9 mouse cellular contexts compared by ENCODE assay signal in genomic region chr8:87830200-87830599, GRCm38 (mm10).
A peak's percentile ranks its signal among the peaks of the same experiment; 100 is the strongest.
DNase-seq lines count a peak whose midpoint lies in the region; ATAC-seq and TF ChIP-seq lines count a peak whose summit lies in the region.
"Had no signal": no experiment of that assay in that cellular context is flagged by ENCODE, and none has a peak within 500 bp of the region (broad histone marks: within the 10 kb centered on the region; RNA-seq: fewer than 3 reads in every experiment).

No protein-coding gene starts in this region.

- H3K9me3 ChIP-seq in E14TG2a.4 (ENCODE audit: low read length): no peaks in the 10 kb centered on the region
- H3K9me3 ChIP-seq in forebrain, postnatal 0 days (ENCODE audit: low read length): no peaks in the 10 kb centered on the region
- H3K9me3 ChIP-seq: embryonic facial prominence, embryonic 15.5 days had no signal

- peaks cover 62% of the 10 kb centered on the region for H3K4me1 ChIP-seq in E14TG2a.4 (replicated peaks; ENCODE audit: low read depth, low read length)
- H3K4me1 ChIP-seq in forebrain, postnatal 0 days (ENCODE audit: insufficient read depth): peaks cover 19% of the 10 kb centered on the region

- peak; percentile 56 to 79 for DNase-seq in cerebellum, postnatal 14 days
- no peak for DNase-seq in cerebellum, adult 9-11 months
- DNase-seq in layer of hippocampus, postnatal 10 days (ENCODE audit: low spot score in 2 of 2): peak; percentile 44 to 46
- no peak for DNase-seq in layer of hippocampus, adult 11-12 months (ENCODE audit: low spot score)
- DNase-seq in forebrain, postnatal 0 days: no peak

- peaks cover 7% of the 10 kb centered on the region; the same call in 1 of the 2 replicates for H3K36me3 ChIP-seq in E14TG2a.4 (ENCODE audit: insufficient read depth, low read length)
- H3K36me3 ChIP-seq in forebrain, postnatal 0 days (ENCODE audit: insufficient read depth): no peaks in the 10 kb centered on the region
- H3K36me3 ChIP-seq: embryonic facial prominence, embryonic 15.5 days had no signal

- WGBS in forebrain, postnatal 0 days: 16% methylated on average over 6 of the region's 6 CpGs

- H3K27ac ChIP-seq in forebrain, postnatal 0 days (ENCODE audit: low read depth, low read length): no peak overlapping the region
- H3K27ac ChIP-seq: embryonic facial prominence, embryonic 15.5 days had no signal

- no peak for ATAC-seq in forebrain, postnatal 0 days
- ATAC-seq in erythroblast, adult 5-6 weeks (replicated peaks; ENCODE audit: low FRiP score, poor library complexity, severe bottlenecking): no peak
- no peak for ATAC-seq in monocyte, adult 5-6 weeks (replicated peaks; ENCODE audit: insufficient number of reproducible peaks, low FRiP score, low TSS enrichment, poor library complexity, severe bottlenecking)

- no peak overlapping the region for H3K4me2 ChIP-seq in forebrain, postnatal 0 days (ENCODE audit: low read depth)
- H3K4me2 ChIP-seq: embryonic facial prominence, embryonic 15.5 days had no signal

- no peak overlapping the region for H3K4me3 ChIP-seq in E14TG2a.4 (replicated peaks; ENCODE audit: low read length)
- no peak overlapping the region for H3K4me3 ChIP-seq in forebrain, postnatal 0 days (ENCODE audit: low read depth, low read length)
- H3K4me3 ChIP-seq: embryonic facial prominence, embryonic 15.5 days had no signal

- TF ChIP-seq CTCF in E14TG2a.4 (conservative IDR thresholded peaks at IDR 0.05; ENCODE audit: low read length): peak; percentile 39
- TF ChIP-seq CTCF in forebrain, postnatal 0 days (IDR thresholded peaks at IDR 0.05; ENCODE audit: low read depth): peak; percentile 63

- no peak overlapping the region for H3K9ac ChIP-seq in forebrain, postnatal 0 days
- H3K9ac ChIP-seq: embryonic facial prominence, embryonic 15.5 days had no signal

- H3K27me3 ChIP-seq in E14TG2a.4 (ENCODE audit: insufficient read depth, low read length): no peaks in the 10 kb centered on the region
- H3K27me3 ChIP-seq in forebrain, postnatal 0 days (ENCODE audit: insufficient read depth, low read length): no peaks in the 10 kb centered on the region
- H3K27me3 ChIP-seq: embryonic facial prominence, embryonic 15.5 days had no signal

Comparison
In these comparisons a context has a peak if more than half of its experiments do, and no peak if none do; other contexts are left out.
1. DNase-seq: peak in cerebellum, postnatal 14 days (2 of 2) and layer of hippocampus, postnatal 10 days (2 of 2); none in cerebellum, adult 9-11 months (single experiment), layer of hippocampus, adult 11-12 months (single experiment) and forebrain, postnatal 0 days (single experiment).